Mouse (Mus musculus) heart, postnatal 0 days (tissue): Measurements from ENCODE around the gene Capn1.

Experiments
- CTCF ChIP-seq: IDR thresholded peaks from 2 replicates; pipeline ENCODE4 v1.5.1; 2016; ENCODE audit warnings: antibody characterized with exemption, control low read depth, low read depth
- EP300 ChIP-seq: IDR thresholded peaks from 2 replicates; pipeline ENCODE4 v1.6.1; 2016; ENCODE audit warnings: antibody characterized with exemption, low read depth

DNA sequence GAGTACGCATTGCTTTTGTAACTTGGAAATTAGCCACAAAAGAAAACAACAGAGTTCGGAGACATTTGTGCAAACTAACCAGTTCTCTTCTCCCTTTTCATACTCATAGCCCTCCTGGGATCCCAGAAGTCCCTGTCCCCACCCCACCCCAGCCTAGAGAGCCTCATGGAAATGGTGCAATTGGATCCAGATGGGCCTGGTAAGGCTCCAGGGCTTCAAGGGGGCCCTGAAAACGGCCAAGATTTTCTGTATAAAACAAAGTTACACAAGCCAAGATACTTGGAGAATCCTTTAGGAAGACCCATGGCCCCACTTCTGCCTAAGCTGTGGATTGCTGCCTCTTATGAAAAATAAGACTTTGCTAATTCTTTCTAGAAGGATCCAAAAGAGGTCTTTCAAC is 38.0 kb downstream of the Capn1 start:
- TF ChIP-seq CTCF (no peak), EP300 (no peak)
